Mouse (Mus musculus) gastrocnemius, postnatal 14 days (tissue): ENCODE measurements at regions not wholly inside any gene's neighbourhood (a gene's known extent, or its start where the extent isn't known, plus 50 kb on each side); places are given as distances from the start of the nearest gene placed in this dataset.

Experiments used
- DNase-seq: peaks from one replicate; pipeline ENCODE4 v3.0.0; 2021; ENCODE audit warnings: mixed read lengths
- intact Hi-C: fragments of 180-260 bp; cut with DNase I; formaldehyde crosslinking; loops from one replicate; pipeline ENCODE4 v1.15.1; 2025; ENCODE audit warnings: low total_unique reads

DNA sequence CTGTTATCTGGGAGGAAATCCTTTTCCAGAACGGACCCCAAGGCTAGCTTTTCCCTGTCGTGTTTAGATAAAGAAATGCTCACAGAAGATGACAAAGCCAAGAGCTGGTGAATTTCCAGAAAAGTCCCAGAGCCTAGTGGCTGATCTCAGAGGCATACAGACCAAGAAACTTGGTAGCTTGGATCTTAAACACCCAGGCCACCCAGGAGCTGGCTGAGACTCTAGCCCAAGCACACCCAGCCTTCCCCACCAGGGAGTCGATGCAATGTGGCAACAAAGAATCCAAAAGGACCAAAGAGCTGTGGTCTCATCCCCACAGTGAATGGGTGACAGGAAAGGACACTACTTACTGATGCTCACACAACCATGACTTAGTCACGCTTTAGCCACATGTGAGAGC, 513.8 kb downstream of the Dok5 start:
- no peak for DNase-seq
- intact Hi-C loops = no loop called here

DNA sequence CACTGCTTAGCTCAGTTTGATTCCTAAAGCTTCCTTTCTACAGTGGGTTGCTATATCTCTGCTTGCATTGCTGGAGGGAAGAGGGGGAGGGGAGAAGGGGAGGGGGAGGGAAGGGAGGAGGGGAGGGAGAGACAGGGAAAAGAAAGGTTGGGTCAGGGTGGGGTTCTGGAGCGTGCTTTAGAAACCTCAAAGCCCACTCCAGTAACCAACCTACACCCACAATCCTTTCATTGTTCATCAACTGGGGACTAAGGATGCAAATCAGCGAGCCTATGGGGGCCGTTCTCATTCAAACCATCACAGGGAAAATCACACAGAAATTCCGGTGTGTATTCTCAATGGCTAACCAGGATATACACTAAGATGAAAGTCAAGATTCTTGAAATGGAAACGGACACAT, 510.7 kb downstream of the Dok5 start:
- no peak for DNase-seq
- intact Hi-C loops = no loop called here

DNA sequence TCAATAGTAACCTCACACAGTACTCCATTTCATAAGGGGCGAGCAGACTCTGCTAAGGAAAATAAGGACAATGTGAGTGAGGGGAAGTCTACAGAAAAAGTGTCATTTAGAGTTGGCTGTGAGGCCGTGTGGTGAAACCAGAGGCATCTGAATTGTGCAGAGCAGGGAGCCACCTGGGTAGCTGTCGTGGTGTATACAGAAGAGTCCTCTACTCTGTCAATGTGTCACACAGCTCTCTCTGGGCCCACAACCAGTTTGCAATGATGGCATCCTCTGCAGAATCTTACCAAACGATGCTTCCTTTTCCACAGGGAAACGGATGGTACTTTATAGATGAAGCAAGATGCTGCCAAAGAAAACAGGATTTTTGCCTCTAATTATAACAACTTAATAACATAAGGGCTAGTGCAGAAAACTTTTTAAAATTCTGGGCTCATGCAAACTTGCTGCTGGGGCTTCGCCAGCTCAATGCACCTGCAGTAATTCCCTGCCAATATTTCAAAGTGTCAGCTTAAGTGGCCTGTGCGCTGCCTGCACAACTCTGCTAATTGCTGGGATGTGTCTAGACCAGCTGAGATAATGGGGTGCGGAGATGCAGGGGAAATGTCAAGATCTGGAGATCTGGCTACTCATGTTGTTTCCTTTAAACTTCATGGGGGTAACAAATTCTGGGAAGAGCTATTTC, 505.8 kb downstream of the Dok5 start:
- intact Hi-C loops = no loop called here
- DNase-seq = no peak

DNA sequence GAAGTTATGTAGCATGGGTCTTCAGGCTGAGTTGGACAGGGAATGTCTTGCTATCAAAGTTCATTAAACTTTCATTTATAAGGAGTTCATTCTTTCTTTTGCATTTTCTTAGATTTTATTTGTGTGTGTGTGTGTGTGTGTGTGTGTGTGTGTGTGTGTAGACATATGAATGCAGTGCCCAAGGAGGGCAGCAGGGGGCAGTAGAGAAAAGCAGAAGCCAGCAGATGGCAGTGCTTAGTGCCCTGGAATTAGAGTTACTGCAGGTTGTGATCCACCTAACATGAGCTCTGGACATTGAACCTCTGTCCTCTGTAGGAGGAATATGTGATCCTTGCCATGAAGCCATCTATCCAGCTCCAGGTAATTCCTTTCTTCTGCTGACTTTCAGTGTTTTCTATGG, 501.2 kb downstream of the Dok5 start:
- intact Hi-C loops = no loop called here

DNA sequence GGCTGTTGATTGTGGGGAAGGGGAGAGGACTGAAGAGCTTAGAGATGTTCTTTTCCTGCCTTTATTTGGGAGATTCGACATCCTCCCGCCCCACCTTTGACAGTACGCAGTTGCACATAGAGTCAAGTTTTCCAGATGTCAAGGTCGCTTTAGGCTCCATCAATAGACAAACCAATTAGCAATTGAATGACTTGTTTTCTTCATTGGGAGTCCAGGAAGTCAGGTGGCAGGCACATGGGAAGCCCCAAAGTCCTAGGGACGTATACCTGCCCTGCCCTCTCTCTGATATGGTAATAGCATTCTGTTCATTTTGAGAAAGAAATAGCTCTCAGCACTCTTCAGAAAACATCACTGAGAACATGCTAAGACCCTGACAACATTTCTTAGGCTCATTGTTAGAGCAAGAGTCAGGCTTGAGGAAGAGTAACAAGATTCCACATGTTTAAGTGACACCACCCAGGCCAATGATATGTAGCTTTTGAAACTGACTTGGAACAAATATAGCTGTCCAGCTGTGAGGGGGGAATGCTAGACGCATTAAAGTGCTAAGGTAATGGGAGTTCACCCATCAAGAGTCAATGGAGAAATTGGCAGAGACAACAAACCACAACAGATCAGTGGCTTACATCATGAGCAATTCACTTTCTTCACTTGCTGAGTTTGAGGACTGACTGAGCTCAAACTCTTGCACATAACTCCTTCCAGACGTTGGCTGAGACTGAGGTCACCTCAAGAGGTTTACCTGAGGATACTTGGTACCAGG, 499.9 kb downstream of the Dok5 start:
- DNase-seq = no peak
- intact Hi-C loops = no loop called here

More for the DNA sequence above, 501.2 kb downstream of the Dok5 start:
- no peak for DNase-seq

DNA sequence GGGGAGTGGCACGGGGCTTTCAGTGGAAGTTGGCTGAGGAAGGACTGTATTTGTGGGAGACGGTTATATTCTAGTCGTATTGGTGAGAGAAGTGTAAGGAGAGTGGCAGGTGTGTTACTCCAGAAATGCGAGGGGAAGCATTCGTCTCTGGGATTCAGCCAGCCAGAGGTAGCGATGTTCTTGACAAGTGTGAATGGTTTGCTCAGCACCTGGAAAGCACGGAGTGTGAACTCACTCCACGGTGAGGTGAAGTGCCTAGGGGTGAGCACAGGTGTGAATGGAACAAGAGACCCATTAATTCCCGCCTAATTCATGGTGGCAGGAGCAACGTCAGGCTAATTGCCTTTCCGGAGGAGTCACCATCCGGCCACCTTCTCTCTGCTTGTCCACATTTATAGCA, 498.9 kb downstream of the Dok5 start:
- DNase-seq = no peak
- intact Hi-C loops = no loop called here

DNA sequence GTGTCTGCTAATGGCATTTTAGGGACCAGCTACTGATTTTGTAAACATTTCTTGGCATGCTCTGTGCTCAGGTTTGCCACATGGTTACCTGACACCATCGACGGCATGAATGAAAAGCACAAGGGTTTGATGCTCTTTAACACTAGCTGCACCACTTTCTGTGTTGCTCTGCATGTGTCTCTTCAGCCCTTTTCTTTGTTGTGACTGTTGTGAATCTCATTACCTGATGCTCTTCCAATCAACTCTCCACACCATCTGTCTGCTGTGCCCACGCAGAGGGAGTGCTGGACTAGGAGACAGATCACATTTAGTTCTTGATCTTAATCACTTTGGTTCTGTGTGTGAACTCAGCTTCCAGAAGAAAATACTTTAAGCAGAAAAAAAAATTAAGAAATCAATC, 496.6 kb downstream of the Dok5 start:
- DNase-seq = no peak
- intact Hi-C loops = no loop called here

DNA sequence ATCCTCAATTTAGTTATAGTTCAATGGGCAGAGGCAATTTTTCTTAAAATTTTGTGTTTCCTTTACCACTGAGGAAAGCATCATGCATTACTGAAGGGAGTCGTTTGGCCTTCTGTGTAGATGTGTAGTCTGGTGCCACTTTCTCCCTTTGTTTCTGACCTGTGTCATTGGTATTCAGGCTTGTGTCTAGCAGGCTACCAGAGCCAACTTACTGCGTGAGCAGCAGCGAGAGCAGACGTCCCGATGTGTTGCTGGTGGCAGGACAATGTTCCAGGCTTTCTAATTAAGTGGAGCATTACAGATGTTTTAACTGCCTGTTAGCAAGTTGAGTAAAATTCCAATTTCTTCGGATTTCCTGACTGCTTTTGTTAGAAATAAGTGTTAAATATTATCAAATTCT, 482.2 kb downstream of the Dok5 start:
- intact Hi-C loops = no loop called here
- DNase-seq = no peak

DNA sequence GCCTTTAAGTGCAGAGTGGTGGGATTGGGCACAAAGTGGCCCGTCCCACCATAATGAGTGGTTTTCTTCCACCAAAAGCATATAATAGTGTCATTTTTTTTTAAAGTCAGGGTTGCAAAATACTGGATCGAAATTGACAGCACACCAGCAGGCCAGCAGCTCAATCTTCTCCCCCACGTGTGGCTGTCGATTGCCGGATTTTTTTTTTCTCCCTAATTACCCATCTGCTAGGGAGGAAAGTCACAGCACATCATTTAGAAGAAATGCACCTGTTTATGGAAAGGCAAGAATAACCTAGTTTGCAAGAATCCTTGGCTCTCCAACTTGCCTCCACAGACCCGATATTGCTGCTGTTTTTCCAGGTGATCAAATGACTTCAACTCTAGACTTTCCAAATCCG, 464.9 kb downstream of the Dok5 start:
- intact Hi-C loops = no loop called here
- no peak for DNase-seq

DNA sequence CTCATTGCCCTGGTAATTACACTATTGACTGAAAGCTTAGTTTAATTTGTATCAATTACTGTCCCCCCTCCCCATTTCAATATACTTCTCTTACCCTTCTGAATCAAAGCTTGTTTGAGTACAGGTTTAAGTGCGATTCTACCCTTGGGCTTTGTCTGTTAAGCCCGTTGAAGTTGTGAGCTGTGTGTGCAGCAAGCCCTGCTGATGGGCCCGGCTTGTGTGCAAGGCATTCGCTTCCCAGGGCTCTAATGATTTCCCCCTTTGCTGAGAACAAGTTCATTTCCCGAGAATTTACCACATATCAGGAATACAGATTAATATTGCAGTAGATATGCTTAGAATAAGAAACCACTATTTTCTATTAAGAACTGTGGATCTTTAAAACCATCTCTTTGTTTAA, 460.6 kb downstream of the Dok5 start:
- intact Hi-C loops = no loop called here

More for the DNA sequence above, 460.6 kb downstream of the Dok5 start:
- no peak for DNase-seq
